Mouse (Mus musculus) cortical plate, adult 2 months (tissue): Measurements from ENCODE around the gene Gm12166.

ENCODE experiments used
- CTCF ChIP-seq: fragments of 200-500 bp; IDR thresholded peaks from 2 replicates; pipeline ENCODE4 v1.5.1; 2011; ENCODE audit warnings: mild to moderate bottlenecking, control low read depth, low read length; ENCODE audit not compliant: insufficient read depth; ENCODE audit errors: extremely low read depth
- POLR2A ChIP-seq: fragments of 200-500 bp; IDR thresholded peaks from 2 replicates; pipeline ENCODE4 v1.6.1; 2011; ENCODE audit warnings: mild to moderate bottlenecking, low read length, control low read depth; ENCODE audit not compliant: insufficient read depth; ENCODE audit errors: extremely low read depth

GRCm38 (mm10) chr11:46056770-46057411 lies 4.8 kb upstream of the Gm12166 start:
- no peak for TF ChIP-seq POLR2A
- no peak for TF ChIP-seq CTCF
